Mouse (Mus musculus) midbrain, embryonic 11.5 days (tissue): ENCODE measurements around the gene Pheta1. TPM values are rescaled to one million over a fixed set of nuclear protein-coding genes. Genes with fewer than 3 reads are reported as not detected.

ENCODE experiments used
- ATAC-seq: fragments of 200-750 bp; cut with Nextera tagmentation; 2 replicates; pipeline ENCODE4 v1.8.0; 2017; ENCODE audit warnings: moderate TSS enrichment, moderate library complexity; ENCODE audit not compliant: low FRiP score
- DNase-seq: peaks from one replicate; pipeline ENCODE4 v3.0.0; 2015; ENCODE audit warnings: low spot score; ENCODE audit errors: missing footprints
- H3K27ac ChIP-seq: fragments of 300-500 bp; sonication (generic); 2 replicates; pipeline ENCODE4 v1.5.1; 2014; ENCODE audit warnings: low read depth, low read length
- H3K27me3 ChIP-seq: fragments of 300-500 bp; sonication (generic); 2 replicates; pipeline ENCODE4 v1.6.1; 2014; ENCODE audit warnings: mild to moderate bottlenecking, low read length, moderate library complexity, mixed read lengths; ENCODE audit not compliant: control insufficient read depth, insufficient read depth
- H3K36me3 ChIP-seq: fragments of 300-500 bp; sonication (generic); 2 replicates; pipeline ENCODE4 v1.6.1; 2014; ENCODE audit warnings: mild to moderate bottlenecking, low read length, moderate library complexity, mixed read lengths; ENCODE audit not compliant: control insufficient read depth, insufficient read depth
- H3K4me1 ChIP-seq: fragments of 300-500 bp; sonication (generic); 2 replicates; pipeline ENCODE4 v1.6.1; 2014; ENCODE audit warnings: low read length; ENCODE audit not compliant: control insufficient read depth, insufficient read depth
- H3K4me2 ChIP-seq: fragments of 300-500 bp; sonication (generic); 2 replicates; pipeline ENCODE4 v1.6.1; 2014; ENCODE audit warnings: mild to moderate bottlenecking, moderate library complexity
- H3K4me3 ChIP-seq: fragments of 300-500 bp; sonication (generic); 2 replicates; pipeline ENCODE4 v1.5.1; 2014; ENCODE audit warnings: low read depth, low read length
- H3K9ac ChIP-seq: fragments of 300-500 bp; sonication (generic); 2 replicates; pipeline ENCODE4 v1.6.1; 2014; ENCODE audit warnings: low read length
- H3K9me3 ChIP-seq: fragments of 300-500 bp; sonication (generic); 2 replicates; pipeline ENCODE4 v1.6.1; 2016; ENCODE audit warnings: low read length; ENCODE audit not compliant: control insufficient read depth
- WGBS: fragments of 180-500 bp; shearing (Covaris S2); extraction: QIAGEN DNeasy Blood & Tissue Kit; methylation state at CpG from one replicate; pipeline ENCODE4 v1.1.7; 2014; 5-methylcytosine and 5-hydroxymethylcytosine counted together
- polyA plus RNA-seq: library from polyadenylated mRNA; unstranded; fragments of >200 nt; fragmentation: Nextera tagmentation; extraction: Ambion mirVana; gene quantifications from 2 replicates; pipeline ENCODE4 v1.2.1, GENCODE M21; 2014

Gene Pheta1
- polyA plus RNA-seq, 1 experiment from 2014 or later: 27.9 TPM

- H3K4me2 ChIP-seq: no peak overlapping the region
- no peak overlapping the region for H3K9ac ChIP-seq
- no peak overlapping the region for H3K27ac ChIP-seq
- peaks cover 34% of the 10 kb centered on the region for H3K27me3 ChIP-seq
- DNase-seq: no peak
- 92% methylated on average over 2 of the region's 2 CpGs for WGBS
- peaks cover 36% of the 10 kb centered on the region for H3K4me1 ChIP-seq
- no peaks in the 10 kb centered on the region for H3K9me3 ChIP-seq
- no peak overlapping the region for H3K4me3 ChIP-seq
- no peaks in the 10 kb centered on the region for H3K36me3 ChIP-seq
- no peak for ATAC-seq
Measured at GRCm38 (mm10) chr5:121833159-121833558, 15.6 kb upstream of the Pheta1 start.

- WGBS: 55% methylated on average over 10 of the region's 10 CpGs
- H3K9me3 ChIP-seq: no peaks in the 10 kb centered on the region
- no peak overlapping the region for H3K27ac ChIP-seq
- no peak overlapping the region for H3K4me3 ChIP-seq
- no peak overlapping the region for H3K4me2 ChIP-seq
- ATAC-seq (no peak), DNase-seq (no peak)
- peaks cover 36% of the 10 kb centered on the region for H3K4me1 ChIP-seq
- H3K27me3 ChIP-seq: peaks cover 34% of the 10 kb centered on the region
- H3K9ac ChIP-seq: no peak overlapping the region
- no peaks in the 10 kb centered on the region for H3K36me3 ChIP-seq
Measured at GRCm38 (mm10) chr5:121833572-121834240, 15.1 kb upstream of the Pheta1 start.

GRCm38 (mm10) chr5:121834241-121834606, 14.6 kb upstream of the Pheta1 start:
- peaks cover 35% of the 10 kb centered on the region for H3K4me1 ChIP-seq
- H3K9ac ChIP-seq: no peak overlapping the region
- peaks cover 34% of the 10 kb centered on the region for H3K27me3 ChIP-seq
- no peak overlapping the region for H3K4me3 ChIP-seq
- no peak overlapping the region for H3K4me2 ChIP-seq
- WGBS: 80% methylated on average over 7 of the region's 7 CpGs
- no peaks in the 10 kb centered on the region for H3K9me3 ChIP-seq
- no peak overlapping the region for H3K27ac ChIP-seq
- DNase-seq: no peak
- ATAC-seq: no peak
- no peaks in the 10 kb centered on the region for H3K36me3 ChIP-seq

GRCm38 (mm10) chr5:121834991-121835747, 13.6 kb upstream of the Pheta1 start:
- Histone ChIP-seq H3K4me1 (peaks cover 35% of the 10 kb centered on the region), H3K9ac (no peak overlapping the region), H3K4me2 (peak overlapping the region; percentile 97), H3K4me3 (peak overlapping the region; percentile 65), H3K27me3 (peaks cover 29% of the 10 kb centered on the region), H3K9me3 (no peaks in the 10 kb centered on the region), H3K27ac (no peak overlapping the region), H3K36me3 (no peaks in the 10 kb centered on the region)
- WGBS: 50% methylated on average over 12 of the region's 12 CpGs
- ATAC-seq: no peak
- DNase-seq: no peak

- under 1% methylated on average over 51 of the region's 51 CpGs for WGBS
- ATAC-seq (peak; percentile 27), DNase-seq (no peak)
- Histone ChIP-seq H3K36me3 (no peaks in the 10 kb centered on the region), H3K27ac (no peak overlapping the region), H3K4me2 (peak overlapping the region; percentile 97), H3K27me3 (peaks cover 29% of the 10 kb centered on the region), H3K9me3 (no peaks in the 10 kb centered on the region), H3K9ac (peak overlapping the region; percentile 69), H3K4me3 (peak overlapping the region; percentile 65), H3K4me1 (peaks cover 35% of the 10 kb centered on the region)
Measured at GRCm38 (mm10) chr5:121835949-121836691, 12.7 kb upstream of the Pheta1 start.

GRCm38 (mm10) chr5:121836692-121837415, 11.9 kb upstream of the Pheta1 start:
- Histone ChIP-seq H3K27ac (no peak overlapping the region), H3K27me3 (peaks cover 34% of the 10 kb centered on the region)
- peak; percentile 84 for ATAC-seq

GRCm38 (mm10) chr5:121837441-121838340, 11.1 kb upstream of the Pheta1 start, which contains the start of gene Sh2b3:
Gene Sh2b3, minus strand, starts transcription at chr5:121837646.
- Histone ChIP-seq H3K36me3 (no peaks in the 10 kb centered on the region), H3K4me1 (peaks cover 40% of the 10 kb centered on the region), H3K9me3 (no peaks in the 10 kb centered on the region), H3K4me2 (peak within 1 kb of the TSS; percentile 97), H3K9ac (peak within 1 kb of the TSS; percentile 69), H3K27ac (no peak within 1 kb of the TSS), H3K27me3 (peaks cover 41% of the 10 kb centered on the region), H3K4me3 (peak within 1 kb of the TSS; percentile 65)
- ATAC-seq: no peak; the same call in 1 of the 2 replicates
- 1% methylated on average over 35 of the region's 35 CpGs for WGBS
- DNase-seq: no peak

More at GRCm38 (mm10) chr5:121836692-121837415, 11.9 kb upstream of the Pheta1 start:
- H3K4me3 ChIP-seq: peak overlapping the region; percentile 65
- peak; percentile 99 for DNase-seq
- WGBS: under 1% methylated on average over 56 of the region's 77 CpGs
- H3K4me2 ChIP-seq: peak overlapping the region; percentile 97
- peaks cover 35% of the 10 kb centered on the region for H3K4me1 ChIP-seq
- no peaks in the 10 kb centered on the region for H3K9me3 ChIP-seq
- peak overlapping the region; percentile 69 for H3K9ac ChIP-seq
- H3K36me3 ChIP-seq: no peaks in the 10 kb centered on the region
